Mouse (Mus musculus): ENCODE measurements around the gene Sowaha.

- no peak for TF ChIP-seq CTCF (IDR thresholded peaks at IDR 0.05; ENCODE audit: low read depth, low read length)
- TF ChIP-seq POLR2A (IDR thresholded peaks at IDR 0.05; ENCODE audit: insufficient read depth, low read length) = no peak
- no peak for TF ChIP-seq EP300 (IDR thresholded peaks at IDR 0.05; ENCODE audit: insufficient read depth, low read depth, low read length)
Observed at GRCm38 (mm10) chr11:53522930-53523329, 42.9 kb upstream of the Sowaha start.
